8 mouse cellular contexts compared by ENCODE assay signal in the genomic region with DNA sequence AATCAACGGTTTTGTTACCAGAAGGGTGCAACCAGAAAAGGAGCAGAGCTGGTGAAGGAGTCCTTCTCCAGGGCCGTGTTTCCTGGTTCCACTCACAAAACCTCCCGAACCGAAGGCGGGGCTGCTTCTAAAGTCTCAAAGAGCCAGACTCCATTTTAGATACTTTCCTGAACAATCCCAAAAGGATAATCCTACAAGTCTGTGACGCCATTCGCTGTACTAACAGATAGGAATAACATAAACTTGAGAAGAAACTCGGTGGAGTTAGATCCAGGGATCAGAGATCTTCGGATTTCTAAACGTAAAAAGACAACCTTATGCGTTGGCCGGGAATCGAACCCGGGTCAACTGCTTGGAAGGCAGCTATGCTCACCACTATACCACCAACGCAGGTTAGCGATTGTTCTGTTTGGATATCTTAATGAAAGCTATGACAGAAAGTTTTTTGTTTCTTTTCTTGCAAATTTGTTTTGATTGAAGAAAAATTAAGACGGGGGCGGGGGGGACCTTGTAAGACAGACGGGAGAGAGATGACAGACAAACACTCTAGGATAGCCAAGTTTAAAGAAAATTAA. TPM values are rescaled to one million over a fixed set of nuclear protein-coding genes. Genes with fewer than 3 reads are reported as not detected.
A peak's percentile ranks its signal among the peaks of the same experiment; 100 is the strongest.
DNase-seq lines count a peak whose midpoint lies in the region; ATAC-seq lines count a peak whose summit lies in the region.

No protein-coding gene starts in this region.

- peak overlapping the region; percentile 60 for H3K9ac ChIP-seq in hindbrain, embryonic 12.5 days

- peak overlapping the region; percentile 96 for H3K4me2 ChIP-seq in hindbrain, embryonic 12.5 days (replicated peaks)

- H3K4me3 ChIP-seq in hindbrain, embryonic 12.5 days, result peak overlapping the region; percentile 61

- H3K27ac ChIP-seq in hindbrain, embryonic 12.5 days, result peak overlapping the region; percentile 85

- no peaks in the 10 kb centered on the region for H3K27me3 ChIP-seq in hindbrain, embryonic 12.5 days

- peaks cover 4% of the 10 kb centered on the region; the same call in 1 of the 2 replicates for H3K4me1 ChIP-seq in hindbrain, embryonic 12.5 days

- no peaks in the 10 kb centered on the region for H3K9me3 ChIP-seq in hindbrain, embryonic 12.5 days (replicated peaks)

- DNase-seq in NIH3T3 (ENCODE audit: low read depth), result peak; percentile 92
- DNase-seq in cerebellum, adult 9-11 months, result peak; percentile 86
- peak; percentile 73 to 98 for DNase-seq in frontal cortex, adult 2 months (ENCODE audit: extremely low spot score in 1 of 2, low spot score in 1 of 2)
- DNase-seq in layer of hippocampus, postnatal 14 days (ENCODE audit: low spot score in 2 of 2), result peak; percentile 87 to 96
- peak; percentile 90 for DNase-seq in lung, postnatal 10 days
- peak; percentile 78 for DNase-seq in ovary, postnatal 14 days (ENCODE audit: low spot score)
- DNase-seq in thymus, postnatal 10 days (ENCODE audit: low spot score in 2 of 2), result peak; percentile 78 to 90

- H3K36me3 ChIP-seq in hindbrain, embryonic 12.5 days, result no peaks in the 10 kb centered on the region

- WGBS in hindbrain, embryonic 12.5 days, result under 1% methylated on average over 19 of the region's 19 CpGs

- ATAC-seq in hindbrain, embryonic 12.5 days (ENCODE audit: low FRiP score), result peak; percentile 77

RNA-seq across cellular contexts. Expression of a gene that starts 24.2 kb away (rescaled TPM):
- polyA plus RNA-seq in frontal cortex, adult 2 months (2012; rRNA removed), result 0.60 and 1.1 TPM in 2 replicates
- 0.70 and 2.5 TPM in 2 replicates for polyA plus RNA-seq in hindbrain, embryonic 12.5 days (2016; fragmentation: Nextera tagmentation; extraction: Ambion mirVana)
- total RNA-seq in layer of hippocampus, postnatal 14 days (2021), result under 1 TPM in 1 of 2 experiments, not detected in 1; 0.16 TPM

RNA-seq across cellular contexts. Expression of a gene that starts 48.7 kb away (rescaled TPM):
- not detected in 2 replicates for polyA plus RNA-seq in frontal cortex, adult 2 months (2012; rRNA removed)
- not detected in 2 replicates for polyA plus RNA-seq in hindbrain, embryonic 12.5 days (2016; fragmentation: Nextera tagmentation; extraction: Ambion mirVana)
- not detected for total RNA-seq in layer of hippocampus, postnatal 14 days (2021)

RNA-seq across cellular contexts. Expression of a gene that starts 57.0 kb away (rescaled TPM):
- 27.5 and 27.7 TPM in 2 replicates for polyA plus RNA-seq in frontal cortex, adult 2 months (2012; rRNA removed)
- polyA plus RNA-seq in hindbrain, embryonic 12.5 days (2016; fragmentation: Nextera tagmentation; extraction: Ambion mirVana), result 58.7 and 59.9 TPM in 2 replicates
- total RNA-seq in layer of hippocampus, postnatal 14 days (2021), result 10 to 100 TPM; 48.3 to 49.8 TPM

Comparison
In these comparisons a context has a peak if more than half of its experiments do, and no peak if none do; other contexts are left out.
1. Peak in every context shown above with its lines: DNase-seq, ATAC-seq, H3K4me3 ChIP-seq and H3K27ac ChIP-seq.